Mouse (Mus musculus) NIH3T3 (cell line): ENCODE results near the gene Radil.

Source experiments
- DNase-seq: peaks from one replicate; pipeline ENCODE4 v3.0.0-alpha.2; 2012; ENCODE audit warnings: low read depth

Radil gene

DNA sequence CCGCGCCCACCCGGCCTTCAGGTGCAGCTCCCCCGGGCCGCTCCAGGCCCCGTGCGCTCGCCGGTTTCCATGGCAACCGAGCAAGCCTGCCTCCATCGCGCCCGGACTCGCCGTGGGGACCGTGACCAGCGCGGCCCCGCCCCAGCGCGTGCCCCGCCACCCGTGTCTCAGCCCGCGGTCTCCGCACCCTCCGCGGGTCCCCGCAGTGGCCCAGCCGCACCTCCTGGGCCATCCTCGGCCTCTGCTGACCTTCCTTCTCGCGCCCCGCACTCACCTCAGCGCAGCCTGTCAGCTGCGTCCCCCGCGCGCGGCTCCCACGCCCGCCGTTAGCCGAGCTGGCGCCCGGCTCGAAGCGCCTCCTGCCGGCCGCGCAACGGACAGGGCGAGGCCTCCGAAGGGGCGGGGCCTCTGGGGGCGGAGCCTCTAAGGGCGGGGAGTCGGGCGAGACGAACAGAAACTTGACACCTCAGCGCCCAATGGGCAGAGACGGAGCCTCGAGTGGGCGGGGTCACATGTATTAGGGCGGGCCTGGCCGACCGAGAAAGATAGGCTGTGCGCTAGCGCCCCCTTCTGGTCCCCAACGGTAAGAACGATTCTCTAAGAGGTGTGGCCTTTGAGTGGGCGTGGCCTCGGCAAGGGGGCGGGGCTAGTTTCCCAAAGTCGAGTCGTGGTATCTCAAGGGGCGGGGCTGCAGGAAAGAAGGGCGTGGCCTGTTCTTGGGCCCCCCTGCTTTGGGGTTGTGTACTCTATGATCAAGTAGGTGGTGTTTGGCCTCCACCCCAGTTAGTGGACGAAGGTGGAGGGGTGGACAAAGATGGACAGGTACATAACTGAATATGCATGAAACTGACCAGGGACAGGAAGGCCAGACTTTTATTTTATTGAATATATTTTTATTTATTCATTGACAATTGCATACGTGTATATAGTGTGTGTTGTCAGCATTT lies at the start of gene Radil:
Gene Radil, minus strand, starts transcription at position 393 of the 947 bp plus-strand sequence.
- DNase-seq = peak; percentile 99

DNA sequence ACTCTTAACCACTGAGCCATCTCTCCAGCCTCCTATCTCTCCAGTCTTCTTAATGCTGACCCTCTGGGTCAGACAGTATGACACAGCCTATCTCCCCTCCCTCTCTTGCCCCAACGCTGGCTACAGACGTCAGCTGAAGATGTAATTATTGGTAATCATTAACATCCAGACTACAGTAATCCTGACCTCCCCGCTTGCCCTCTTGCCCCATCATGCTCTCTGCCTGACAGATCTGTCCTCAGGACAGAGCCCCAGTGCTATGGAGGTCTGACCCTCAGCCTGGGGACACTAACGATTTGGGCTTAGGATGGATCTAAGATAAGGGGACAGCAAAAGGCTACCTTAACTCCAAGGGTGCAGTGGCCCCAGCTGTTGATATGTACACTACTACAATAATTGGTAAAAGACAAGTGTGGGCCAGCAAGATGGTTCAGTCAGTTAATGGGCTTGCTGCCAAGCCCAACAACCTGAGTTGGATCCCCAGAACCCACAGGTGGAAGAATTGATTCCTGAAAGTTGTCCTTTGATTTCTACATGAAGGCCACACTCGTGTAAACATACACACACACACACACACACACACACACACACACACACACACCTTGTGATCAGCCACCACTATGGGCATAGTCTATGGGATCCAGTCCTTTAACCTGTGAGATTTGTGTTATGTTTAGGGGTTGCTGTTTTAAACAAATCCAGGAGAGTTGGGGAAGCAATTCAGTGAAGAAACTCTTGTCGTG lies 46.9 kb upstream of the Radil start:
- no peak for DNase-seq

DNA sequence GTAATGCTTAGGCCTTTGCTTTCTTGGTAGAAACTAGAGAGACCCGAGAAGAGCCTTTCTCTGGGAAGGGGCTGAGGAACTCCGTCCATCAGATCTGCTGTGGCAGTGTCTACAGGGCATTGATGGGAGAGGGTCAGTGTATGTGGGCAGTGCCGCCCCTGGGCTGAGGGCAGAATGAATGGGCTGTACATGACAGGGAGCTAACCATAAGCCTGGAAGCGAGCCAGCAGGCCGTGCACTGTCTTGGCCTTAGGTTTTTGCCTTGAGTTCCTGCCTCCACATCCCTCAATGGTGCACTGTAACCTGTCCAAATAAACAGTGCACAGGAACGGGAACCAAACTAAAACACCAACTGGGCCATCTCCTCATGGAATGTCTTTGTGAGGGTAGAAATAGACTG lies 45.8 kb upstream of the Radil start:
- DNase-seq = no peak

DNA sequence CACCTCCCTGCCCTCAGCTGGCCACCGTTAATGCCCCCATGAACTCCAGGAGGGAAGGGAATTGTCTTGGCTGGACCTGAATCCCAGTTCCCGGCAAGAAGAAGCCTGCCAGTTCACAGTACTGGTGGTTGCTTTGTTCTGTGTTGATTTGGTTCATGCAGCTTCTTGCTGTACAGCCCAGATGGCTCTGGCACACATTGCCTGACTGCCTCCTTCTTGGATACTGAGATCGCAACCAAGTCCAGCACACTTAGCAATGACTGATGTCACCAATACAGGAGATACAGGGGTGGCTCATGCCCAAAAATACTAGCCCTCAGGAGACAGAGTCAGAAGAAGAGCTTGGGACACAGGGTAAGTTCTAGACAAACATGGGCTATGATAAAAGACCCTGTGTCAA lies 44.8 kb upstream of the Radil start:
- no peak for DNase-seq

DNA sequence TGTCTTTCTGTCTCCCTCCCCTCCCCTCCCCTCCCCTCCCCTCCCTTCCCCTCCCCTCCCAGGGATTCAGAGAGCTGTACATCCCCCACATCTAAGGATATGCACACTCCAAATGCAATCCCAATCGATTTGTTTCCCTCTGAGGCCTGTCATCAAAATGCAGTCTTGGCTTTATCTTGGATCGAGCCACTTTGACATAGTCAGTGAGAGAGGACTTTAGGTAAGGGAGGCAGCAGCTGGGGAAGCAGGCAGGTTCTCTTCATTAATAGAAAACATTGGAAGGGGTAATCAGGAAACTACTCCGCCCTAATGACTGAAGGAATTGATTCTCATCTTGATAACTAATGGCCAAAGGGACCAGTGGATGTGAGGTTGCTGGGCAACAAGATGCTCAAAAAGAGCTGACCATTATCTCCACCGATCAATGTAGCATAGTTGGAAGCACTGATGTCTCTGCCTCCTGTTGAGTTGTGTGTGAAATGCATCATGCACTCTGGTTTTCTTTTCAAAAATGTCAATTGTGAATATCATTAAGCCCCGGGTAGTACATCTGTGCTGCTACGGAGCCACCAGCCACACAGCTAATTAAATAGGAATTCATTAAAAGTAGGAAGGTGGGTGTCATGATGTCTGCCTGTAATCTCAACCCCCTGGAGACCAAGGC lies 40.2 kb upstream of the Radil start:
- DNase-seq = no peak

DNA sequence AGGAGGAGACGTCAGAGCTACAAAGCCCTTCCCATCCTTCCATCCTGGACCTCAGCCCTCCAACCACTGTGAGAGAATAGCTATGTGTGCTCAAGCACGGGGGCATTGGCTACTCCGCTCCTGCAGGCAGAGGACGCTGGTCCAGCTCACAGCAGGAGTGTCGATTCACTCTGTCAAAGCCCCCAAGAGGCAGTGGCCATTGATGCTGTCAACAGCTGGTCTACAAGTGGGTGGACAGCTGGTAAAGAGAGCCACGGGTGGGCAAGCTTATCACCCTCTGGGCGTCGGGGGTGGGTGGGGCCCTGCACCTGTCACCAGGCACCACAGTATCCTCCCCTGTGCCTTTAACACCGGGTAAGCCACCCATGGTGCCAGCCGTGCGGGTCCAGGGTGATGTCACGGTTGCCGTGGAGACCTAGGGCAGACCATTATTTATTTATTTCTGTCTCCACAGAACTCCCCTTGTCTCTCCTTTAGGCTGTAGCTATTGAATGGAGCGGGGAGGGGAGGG lies 32.8 kb upstream of the Radil start:
- DNase-seq = no peak

DNA sequence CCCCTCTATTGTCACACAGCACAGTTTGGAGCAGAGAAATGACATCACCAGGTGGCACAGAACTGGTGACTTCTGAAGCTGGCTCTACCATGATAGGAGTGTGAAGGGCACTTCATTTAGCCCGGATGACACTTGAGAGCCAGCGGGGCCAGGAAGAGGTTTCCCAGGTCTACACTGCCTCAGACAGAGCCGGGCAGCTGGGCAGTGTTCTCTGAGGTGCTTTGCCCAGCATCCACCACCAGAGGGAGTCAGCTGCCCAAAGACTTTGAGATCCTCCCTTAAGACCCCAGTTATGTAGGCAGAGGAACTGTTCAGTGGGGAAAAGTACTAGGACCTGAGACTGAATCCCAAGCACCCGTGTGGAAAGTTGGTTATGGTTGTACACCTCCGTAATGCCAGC lies 30.6 kb upstream of the Radil start:
- peak; percentile 74 for DNase-seq

DNA sequence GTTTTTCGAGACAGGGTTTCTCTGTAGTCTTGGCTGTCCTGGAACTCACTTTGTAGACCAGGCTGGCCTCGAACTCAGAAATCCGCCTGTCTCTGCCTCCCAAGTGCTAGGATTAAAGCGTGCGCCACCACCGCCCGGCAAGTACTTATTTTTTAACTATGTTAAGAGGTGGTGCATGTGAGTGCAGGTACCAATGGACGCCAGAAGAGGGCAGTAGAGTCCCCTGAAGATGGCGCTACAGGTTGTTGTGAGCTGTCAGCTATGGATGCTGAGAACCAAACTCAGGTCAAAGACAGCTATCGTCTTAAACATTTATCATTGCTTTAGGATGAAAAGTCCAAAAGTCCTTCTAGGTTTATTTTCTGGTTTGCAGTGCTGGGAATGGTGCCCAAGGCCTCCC lies 27.3 kb upstream of the Radil start:
- no peak for DNase-seq

DNA sequence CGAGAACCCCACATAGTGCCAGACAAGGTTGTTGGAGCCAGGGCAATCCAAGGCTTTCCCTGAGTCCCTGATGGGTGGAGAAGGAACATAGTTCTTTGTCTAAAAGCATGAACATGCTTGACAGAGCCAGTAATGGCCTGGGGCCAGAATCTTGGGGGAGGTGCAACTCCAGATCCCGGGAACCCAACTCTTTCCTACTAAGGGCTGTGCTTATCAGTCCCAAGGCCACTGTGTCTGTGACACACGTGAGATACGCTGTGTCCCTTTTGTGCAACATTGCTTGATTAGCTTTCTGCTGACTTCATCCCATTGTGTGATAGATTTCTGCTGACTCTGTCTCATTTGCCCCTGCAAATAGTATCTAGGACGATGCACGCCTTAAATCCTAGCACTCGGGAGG lies 25.9 kb upstream of the Radil start:
- peak; percentile 18 for DNase-seq

DNA sequence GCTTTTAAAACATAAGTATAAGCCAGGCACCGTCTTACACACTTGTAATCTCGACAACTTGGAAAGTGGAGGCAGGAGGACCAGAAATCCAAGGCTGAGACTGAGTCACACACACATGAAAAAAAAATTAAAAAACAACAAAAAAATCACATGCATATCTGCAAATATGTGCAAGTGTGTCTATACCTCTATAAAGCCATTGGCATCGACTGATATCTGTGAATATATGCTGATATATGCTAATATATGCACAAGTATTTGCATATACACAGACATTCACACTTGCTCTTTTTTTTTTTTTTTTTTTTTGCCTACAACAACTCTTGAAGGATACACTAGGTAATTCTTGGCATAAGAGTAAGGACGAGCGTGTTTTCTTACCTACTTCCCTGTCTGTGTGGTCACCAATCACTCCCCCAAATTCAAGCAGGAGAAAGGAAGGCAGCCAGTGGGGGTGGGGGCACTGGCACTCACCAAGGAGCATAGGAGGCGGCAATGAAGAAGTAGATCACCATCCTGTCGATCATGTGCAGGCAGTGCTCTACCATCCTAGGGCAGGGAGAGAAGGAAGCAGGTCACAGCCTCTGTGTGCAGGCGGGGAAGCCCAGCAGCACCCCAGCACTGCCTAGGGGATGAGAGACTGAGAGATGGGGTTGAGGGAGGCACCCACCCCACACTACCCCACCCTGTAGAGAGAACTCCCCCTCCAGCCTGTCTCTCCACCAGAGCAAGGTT lies 23.6 kb upstream of the Radil start:
- no peak for DNase-seq

DNA sequence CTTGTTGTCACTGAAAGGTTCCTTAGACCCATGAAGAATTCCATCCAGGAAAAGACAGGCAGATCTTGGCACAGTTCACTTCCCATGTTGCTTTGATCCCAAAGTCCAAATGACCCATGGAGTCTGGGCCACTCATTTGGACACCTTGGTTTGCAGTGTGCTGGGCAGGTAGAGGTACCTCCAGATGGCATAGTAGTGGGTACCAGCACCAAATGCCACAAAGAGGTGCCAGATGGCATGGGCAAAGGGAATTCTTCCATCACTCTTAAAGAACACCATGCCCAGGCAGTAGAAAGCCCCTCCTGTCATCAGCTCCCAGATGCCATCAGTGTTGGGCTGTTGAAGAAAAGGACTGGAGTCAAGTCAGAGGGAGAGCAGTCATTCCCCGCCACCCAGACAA lies 13.7 kb upstream of the Radil start:
- no peak for DNase-seq

DNA sequence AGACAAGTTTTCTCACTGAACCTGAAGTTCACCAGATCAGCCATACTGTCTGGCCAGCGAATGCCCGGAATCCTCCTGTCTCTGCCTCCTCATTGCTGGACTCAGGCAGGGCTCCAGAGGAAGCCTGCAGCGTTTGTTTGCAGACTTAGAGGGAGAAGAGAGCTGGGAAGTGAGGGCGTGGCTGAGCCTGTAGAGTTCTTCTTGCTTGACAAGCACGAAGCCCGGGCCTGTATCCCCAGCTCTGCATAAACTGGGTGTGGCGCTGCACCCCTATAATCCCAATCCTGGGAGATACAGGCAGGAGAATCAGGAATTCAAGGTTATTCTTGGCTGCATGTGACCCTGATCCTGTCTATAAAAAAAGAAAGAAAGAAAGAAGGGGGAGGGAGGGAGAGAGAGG lies 9.4 kb upstream of the Radil start:
- no peak for DNase-seq

DNA sequence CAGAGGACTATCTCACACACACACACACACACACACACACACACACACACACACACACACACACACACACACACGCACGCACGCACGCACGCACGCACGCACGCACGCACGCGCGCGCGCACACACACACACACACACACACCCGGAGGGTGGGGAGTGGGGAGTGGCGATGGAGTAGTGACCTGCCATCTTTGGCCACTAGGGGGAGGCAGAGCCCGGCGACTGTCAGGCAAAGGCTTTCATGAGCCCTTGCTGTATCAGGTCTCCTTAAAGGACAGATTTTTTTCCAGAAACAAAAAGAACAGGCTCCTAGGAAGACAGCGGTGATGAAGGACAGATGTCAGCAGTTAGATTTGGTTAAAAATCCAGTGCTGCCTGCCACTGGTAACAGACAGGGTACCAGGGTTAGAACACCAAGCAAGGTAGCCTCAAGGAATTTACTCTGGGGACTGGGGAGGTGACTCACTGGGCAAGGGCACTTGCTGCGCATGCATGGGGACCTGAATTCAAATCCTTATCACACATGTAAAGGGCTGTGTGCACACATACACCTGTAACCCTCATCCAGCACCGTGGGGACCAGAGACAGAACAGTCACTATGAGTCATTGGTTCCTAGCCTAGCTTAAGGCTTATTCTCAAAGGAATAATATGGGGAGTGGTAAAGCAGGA lies 6.6 kb upstream of the Radil start:
- DNase-seq = peak; percentile 95

DNA sequence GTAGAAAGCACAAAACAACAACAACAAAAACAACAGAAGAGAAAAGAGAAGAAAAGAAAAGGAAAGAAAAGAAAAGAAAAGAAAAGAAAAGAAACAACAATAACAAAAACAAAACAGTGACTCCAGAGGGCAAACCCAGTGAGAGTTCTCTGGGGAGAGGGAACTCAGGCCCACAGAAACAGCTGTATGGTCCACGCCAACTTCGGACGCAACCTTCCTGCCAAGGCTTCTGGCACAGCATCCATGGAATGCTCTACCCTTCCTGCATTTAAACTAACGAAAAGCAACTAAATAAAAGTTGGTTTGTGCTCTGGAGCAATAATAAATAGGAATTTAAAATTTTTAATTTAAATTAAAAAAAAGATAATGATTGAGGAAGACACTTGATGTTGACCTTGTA lies 5.8 kb upstream of the Radil start:
- DNase-seq = no peak

DNA sequence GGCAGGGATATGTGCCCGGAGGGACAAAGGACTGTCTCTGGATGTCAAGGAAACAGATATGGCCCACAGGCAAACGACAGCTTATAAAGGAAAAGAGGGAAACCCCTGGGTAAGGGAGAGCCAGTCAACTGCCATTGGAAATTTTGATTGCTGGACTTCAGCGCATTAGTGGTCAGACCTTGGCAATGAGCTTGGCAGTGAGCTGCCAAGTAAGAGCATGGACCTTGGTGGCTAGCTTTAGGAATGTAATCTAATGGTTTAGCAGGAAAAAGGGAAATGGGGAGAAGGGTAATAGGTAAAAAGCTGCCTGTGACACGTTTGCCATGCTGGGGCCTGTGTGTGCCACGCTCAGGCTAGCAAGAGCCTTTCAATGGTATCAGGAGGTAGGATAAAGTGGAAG lies 5.0 kb upstream of the Radil start:
- DNase-seq = peak; percentile 46

DNA sequence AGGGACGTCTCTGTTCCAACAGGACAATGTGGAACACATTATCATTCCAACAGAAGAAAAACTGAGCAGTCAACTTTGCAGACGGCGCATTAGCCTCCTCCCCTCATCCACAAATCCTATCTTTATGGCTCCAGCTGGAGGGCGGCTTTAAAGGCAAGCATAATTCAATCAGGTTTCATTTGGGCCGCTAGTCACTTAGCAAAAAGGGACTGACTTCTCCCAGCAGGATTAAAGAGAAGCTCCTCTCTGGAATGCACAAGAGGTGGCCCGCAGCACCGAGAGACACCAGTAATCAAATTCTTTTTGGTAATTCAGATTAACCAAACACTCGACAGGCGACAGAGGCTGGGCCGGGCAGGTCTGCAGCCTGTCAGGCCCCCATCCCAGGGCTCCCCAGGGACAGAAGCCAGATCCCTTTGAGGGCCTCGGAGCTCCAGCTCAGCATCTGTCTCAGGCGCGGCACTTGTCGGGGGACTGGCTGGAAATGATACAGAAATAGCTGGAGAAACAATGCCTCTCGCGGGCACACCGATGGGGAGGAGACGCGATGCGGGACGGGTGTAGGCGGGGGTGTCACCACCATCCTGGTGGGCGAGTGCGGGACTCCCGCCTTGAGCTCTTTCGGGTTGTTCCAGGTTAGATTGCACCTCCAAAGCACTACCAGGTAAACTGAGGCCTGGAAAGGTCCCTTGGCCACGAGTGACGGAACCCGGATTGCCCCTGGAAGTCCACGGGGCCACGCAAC lies 765 bp downstream of the Radil start:
- DNase-seq = peak; percentile 69

DNA sequence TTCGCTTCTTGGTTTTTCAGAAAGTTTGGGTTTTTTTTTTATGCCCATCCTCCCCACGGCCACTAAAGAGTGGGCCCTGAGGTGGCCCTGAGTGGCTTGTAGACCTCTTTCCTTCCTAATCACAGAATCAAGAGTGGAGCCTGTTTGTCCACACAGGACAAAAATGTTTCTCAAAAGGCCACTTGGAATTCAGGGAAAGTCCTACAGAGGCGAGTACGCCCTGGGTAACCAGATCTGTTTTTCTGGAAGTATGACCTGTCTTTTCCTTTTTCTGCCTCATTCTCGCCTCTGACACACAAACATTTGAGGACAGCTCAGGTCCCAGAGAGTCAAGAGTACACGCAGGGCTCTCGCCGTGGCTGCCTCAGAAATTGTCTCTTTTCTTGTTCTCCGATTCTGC lies 1.5 kb downstream of the Radil start:
- DNase-seq = peak; percentile 39

DNA sequence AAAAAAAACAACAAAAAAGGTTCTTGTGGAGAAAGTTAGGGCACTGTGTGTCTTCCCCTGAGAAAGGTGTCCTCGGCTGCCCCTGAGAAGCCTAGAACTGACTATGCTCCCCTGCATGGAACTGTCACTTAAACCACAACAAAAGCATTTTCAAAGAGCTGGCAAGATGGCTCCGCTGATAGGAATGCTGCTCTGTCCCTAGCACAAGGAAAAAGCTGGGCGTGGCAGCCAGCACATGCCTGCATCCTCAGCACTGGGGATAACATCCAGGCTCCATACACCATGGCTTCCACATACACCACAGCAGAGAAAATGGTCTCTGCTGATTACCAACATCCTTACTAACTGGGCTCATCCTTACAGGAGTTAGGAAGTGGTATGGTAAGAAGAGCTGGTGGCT lies 3.8 kb downstream of the Radil start:
- DNase-seq = no peak

DNA sequence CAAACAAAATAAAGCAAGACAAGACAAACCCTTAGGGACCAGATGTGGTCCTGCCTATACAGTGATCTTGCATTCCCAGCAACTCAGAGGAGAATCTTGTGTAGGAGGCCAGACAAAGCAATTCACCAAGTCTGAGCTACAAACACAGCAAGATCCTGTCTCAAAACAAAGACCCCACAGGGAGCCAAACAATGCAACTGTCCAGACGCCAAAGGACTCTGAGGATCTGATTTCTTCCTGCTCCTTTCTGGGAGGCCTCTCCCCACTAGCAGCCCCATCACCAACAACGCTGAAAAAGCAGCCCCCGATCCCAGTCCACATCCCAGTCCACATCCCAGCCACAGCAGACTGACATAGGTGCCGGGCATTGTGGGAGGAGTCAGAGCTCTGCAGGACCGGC lies 4.6 kb downstream of the Radil start:
- no peak for DNase-seq

DNA sequence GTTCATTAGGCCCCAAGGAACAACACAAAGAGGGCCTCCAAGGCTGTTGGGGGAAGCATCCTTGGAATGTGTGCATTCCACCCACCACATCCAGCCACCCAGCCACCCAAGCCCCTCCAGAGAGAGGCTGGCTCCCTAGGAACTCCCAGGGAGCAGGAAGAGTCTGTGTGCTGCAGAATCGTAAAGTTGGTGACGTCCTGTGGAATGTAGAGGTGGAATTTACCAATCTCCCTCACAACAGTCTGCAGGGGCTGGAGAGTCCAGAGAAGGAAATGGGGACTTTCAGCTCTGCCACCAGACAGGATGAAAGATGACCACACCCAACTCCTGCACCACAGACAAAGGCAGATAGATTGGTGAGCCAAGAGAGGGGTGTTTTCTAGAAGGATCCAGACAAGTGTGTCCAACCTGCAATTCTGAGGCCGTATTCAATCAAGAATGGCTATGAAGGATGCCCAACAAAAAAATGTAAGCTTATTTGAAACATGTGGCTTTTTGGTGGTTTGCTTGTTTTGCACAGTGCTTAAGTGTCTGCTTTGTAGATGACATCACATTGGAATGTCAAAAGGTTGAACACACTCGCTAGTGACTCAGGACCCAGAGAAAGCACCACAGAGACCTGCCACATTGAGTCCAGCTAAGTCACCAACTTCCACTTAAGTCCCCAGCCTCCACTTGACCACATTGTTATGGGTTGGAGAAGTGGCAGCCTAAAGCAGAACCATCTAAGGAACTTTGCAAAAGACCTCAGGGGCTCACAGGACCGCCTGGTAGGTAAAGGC lies 5.7 kb downstream of the Radil start:
- DNase-seq = peak; percentile 31
